Mouse (Mus musculus) NIH3T3 (cell line): ENCODE data around the gene F7.
"Not testable (repeated sequence)": the region's sequence is repeated elsewhere in the genome, so short reads cannot be mapped to it uniquely, and the experiment has no call there.

ENCODE experiments used
- DNase-seq: peaks from one replicate; pipeline ENCODE4 v3.0.0-alpha.2; 2012; ENCODE audit warnings: low read depth

F7 gene

GRCm38 (mm10) chr8:13028482-13028881 is 2.6 kb downstream of the F7 start:
- peak; percentile 5 for DNase-seq

- DNase-seq = no peak
Measured at GRCm38 (mm10) chr8:13036346-13036812, 10.5 kb downstream of the F7 start.

GRCm38 (mm10) chr8:13037015-13037414 is 11.2 kb downstream of the F7 start, which contains the start of gene F10:
Gene F10, plus strand, starts transcription at chr8:13037308.
- DNase-seq = no peak

GRCm38 (mm10) chr8:13037569-13037968 is 11.7 kb downstream of the F7 start:
- DNase-seq = no peak

GRCm38 (mm10) chr8:13039054-13039453 is 13.2 kb downstream of the F7 start:
- DNase-seq = no peak

GRCm38 (mm10) chr8:13041459-13041858 is 15.6 kb downstream of the F7 start:
- DNase-seq = no peak

GRCm38 (mm10) chr8:13047652-13048051 is 21.8 kb downstream of the F7 start:
- DNase-seq = no peak

- no peak for DNase-seq
Measured at GRCm38 (mm10) chr8:13050550-13050949, 24.7 kb downstream of the F7 start.

GRCm38 (mm10) chr8:13057351-13057750 is 31.5 kb downstream of the F7 start:
- no peak for DNase-seq

- no peak for DNase-seq
Measured at GRCm38 (mm10) chr8:13060441-13061150, 34.8 kb downstream of the F7 start, which contains the start of gene Proz. Gene Proz, plus strand, starts transcription at chr8:13060914.

- no peak for DNase-seq
Measured at GRCm38 (mm10) chr8:13063112-13063511, 37.3 kb downstream of the F7 start.

- no peak for DNase-seq
Measured at GRCm38 (mm10) chr8:13073255-13073654, 47.4 kb downstream of the F7 start.

GRCm38 (mm10) chr8:13075044-13075443 is 49.2 kb downstream of the F7 start:
- DNase-seq = no peak

GRCm38 (mm10) chr8:13075579-13075978 is 49.7 kb downstream of the F7 start:
- not testable (repeated sequence) for DNase-seq

GRCm38 (mm10) chr8:13077542-13077941 is 51.7 kb downstream of the F7 start:
- no peak for DNase-seq
